Mouse (Mus musculus): ENCODE measurements around the gene Tmem43. TPM values are rescaled to one million over a fixed set of nuclear protein-coding genes. Genes with fewer than 3 reads are reported as not detected.

Tmem43 gene
- polyA plus RNA-seq, 1 experiment from 2014 or later = 41.6 TPM

GRCm38 (mm10) chr6:91503302-91503701 lies 29.8 kb downstream of the Tmem43 start:
- peaks cover 94% of the 10 kb centered on the region for H3K36me3 ChIP-seq
- H3K27me3 ChIP-seq (ENCODE audit: insufficient read depth, poor library complexity, severe bottlenecking) = no peaks in the 10 kb centered on the region
- no peaks in the 10 kb centered on the region for H3K4me1 ChIP-seq
- no peaks in the 10 kb centered on the region for H3K9me3 ChIP-seq
- 74% methylated on average over 1 of the region's 1 CpGs for WGBS
- H3K27ac ChIP-seq = no peak overlapping the region
- no peak overlapping the region for H3K4me3 ChIP-seq
- DNase-seq (ENCODE audit: low spot score) = no peak

- WGBS = 90% methylated on average over 5 of the region's 5 CpGs
- Histone ChIP-seq H3K9me3 (no peaks in the 10 kb centered on the region), H3K27me3 (ENCODE audit: insufficient read depth, poor library complexity, severe bottlenecking) (no peaks in the 10 kb centered on the region), H3K36me3 (peaks cover 75% of the 10 kb centered on the region), H3K4me1 (no peaks in the 10 kb centered on the region), H3K27ac (no peak overlapping the region), H3K4me3 (no peak overlapping the region)
- no peak for DNase-seq (ENCODE audit: low spot score)
Measured at GRCm38 (mm10) chr6:91506036-91506435, 32.5 kb downstream of the Tmem43 start.

GRCm38 (mm10) chr6:91508041-91508440 lies 34.5 kb downstream of the Tmem43 start:
- 89% methylated on average over 3 of the region's 3 CpGs for WGBS
- Histone ChIP-seq H3K27me3 (ENCODE audit: insufficient read depth, poor library complexity, severe bottlenecking) (no peaks in the 10 kb centered on the region), H3K27ac (no peak overlapping the region), H3K4me1 (no peaks in the 10 kb centered on the region), H3K9me3 (no peaks in the 10 kb centered on the region), H3K36me3 (peaks cover 57% of the 10 kb centered on the region), H3K4me3 (no peak overlapping the region)
- DNase-seq (ENCODE audit: low spot score) = no peak

GRCm38 (mm10) chr6:91509326-91509725 lies 35.8 kb downstream of the Tmem43 start:
- H3K4me1 ChIP-seq = no peaks in the 10 kb centered on the region
- WGBS = 39% methylated on average over 7 of the region's 7 CpGs
- H3K27ac ChIP-seq = no peak overlapping the region
- H3K4me3 ChIP-seq = no peak overlapping the region
- H3K9me3 ChIP-seq = no peaks in the 10 kb centered on the region
- peaks cover 44% of the 10 kb centered on the region for H3K36me3 ChIP-seq
- DNase-seq (ENCODE audit: low spot score) = peak; percentile 86
- no peaks in the 10 kb centered on the region for H3K27me3 ChIP-seq (ENCODE audit: insufficient read depth, poor library complexity, severe bottlenecking)

GRCm38 (mm10) chr6:91510211-91510610 lies 36.7 kb downstream of the Tmem43 start:
- H3K27me3 ChIP-seq (ENCODE audit: insufficient read depth, poor library complexity, severe bottlenecking) = no peaks in the 10 kb centered on the region
- no peak overlapping the region for H3K27ac ChIP-seq
- no peak for DNase-seq (ENCODE audit: low spot score)
- H3K4me1 ChIP-seq = no peaks in the 10 kb centered on the region
- H3K36me3 ChIP-seq = peaks cover 35% of the 10 kb centered on the region
- 70% methylated on average over 10 of the region's 10 CpGs for WGBS
- H3K4me3 ChIP-seq = no peak overlapping the region
- H3K9me3 ChIP-seq = no peaks in the 10 kb centered on the region

GRCm38 (mm10) chr6:91514135-91514534 lies 40.6 kb downstream of the Tmem43 start:
- Histone ChIP-seq H3K4me3 (no peak overlapping the region), H3K36me3 (peaks cover 24% of the 10 kb centered on the region)
- no peak for DNase-seq (ENCODE audit: low spot score)

GRCm38 (mm10) chr6:91514737-91515362 lies 41.3 kb downstream of the Tmem43 start:
- no peak for DNase-seq (ENCODE audit: low spot score)
- Histone ChIP-seq H3K4me3 (peak overlapping the region; percentile 87), H3K9me3 (no peaks in the 10 kb centered on the region), H3K27ac (peak overlapping the region; percentile 93), H3K36me3 (peaks cover 30% of the 10 kb centered on the region), H3K27me3 (ENCODE audit: insufficient read depth, poor library complexity, severe bottlenecking) (no peaks in the 10 kb centered on the region), H3K4me1 (peaks cover 17% of the 10 kb centered on the region)
- WGBS = 26% methylated on average over 10 of the region's 10 CpGs

More at GRCm38 (mm10) chr6:91514135-91514534, 40.6 kb downstream of the Tmem43 start:
- no peaks in the 10 kb centered on the region for H3K27me3 ChIP-seq (ENCODE audit: insufficient read depth, poor library complexity, severe bottlenecking)
- H3K4me1 ChIP-seq = peaks cover 17% of the 10 kb centered on the region
- H3K9me3 ChIP-seq = no peaks in the 10 kb centered on the region
- no peak overlapping the region for H3K27ac ChIP-seq

- no peaks in the 10 kb centered on the region for H3K27me3 ChIP-seq (ENCODE audit: insufficient read depth, poor library complexity, severe bottlenecking)
- under 1% methylated on average over 80 of the region's 80 CpGs for WGBS
- peak; percentile 98 for DNase-seq (ENCODE audit: low spot score)
- H3K9me3 ChIP-seq = no peaks in the 10 kb centered on the region
- peak within 1 kb of the TSS; percentile 87 for H3K4me3 ChIP-seq
- peaks cover 31% of the 10 kb centered on the region for H3K36me3 ChIP-seq
- peaks cover 17% of the 10 kb centered on the region for H3K4me1 ChIP-seq
- H3K27ac ChIP-seq = peak within 1 kb of the TSS; percentile 93
Measured at GRCm38 (mm10) chr6:91515545-91516449, 42.3 kb downstream of the Tmem43 start, which contains the start of the genes Xpc and Lsm3. Gene Xpc (minus strand): TSS chr6:91515888. Gene Lsm3 (plus strand): TSS chr6:91515928.

GRCm38 (mm10) chr6:91518454-91519020 lies 45.0 kb downstream of the Tmem43 start:
- Histone ChIP-seq H3K4me3 (no peak overlapping the region), H3K9me3 (no peaks in the 10 kb centered on the region), H3K36me3 (peaks cover 58% of the 10 kb centered on the region), H3K4me1 (peaks cover 17% of the 10 kb centered on the region), H3K27me3 (ENCODE audit: insufficient read depth, poor library complexity, severe bottlenecking) (no peaks in the 10 kb centered on the region), H3K27ac (no peak overlapping the region)
- 83% methylated on average over 7 of the region's 7 CpGs for WGBS
- no peak for DNase-seq (ENCODE audit: low spot score)

- peaks cover 76% of the 10 kb centered on the region for H3K36me3 ChIP-seq
Measured at GRCm38 (mm10) chr6:91522816-91523215, 49.3 kb downstream of the Tmem43 start.

GRCm38 (mm10) chr6:91525544-91525943 lies 52.0 kb downstream of the Tmem43 start:
- 0 out of 2 replicates have a peak, but pooled peaks cover 5% of the 10 kb centered on the region for H3K4me1 ChIP-seq
- H3K9me3 ChIP-seq = no peaks in the 10 kb centered on the region
- 87% methylated on average over 4 of the region's 4 CpGs for WGBS
- peaks cover 16% of the 10 kb centered on the region for H3K27me3 ChIP-seq (ENCODE audit: insufficient read depth, poor library complexity, severe bottlenecking)
- no peak overlapping the region for H3K27ac ChIP-seq
- no peak for DNase-seq (ENCODE audit: low spot score)
- H3K36me3 ChIP-seq = peaks cover 61% of the 10 kb centered on the region
- H3K4me3 ChIP-seq = no peak overlapping the region

More at GRCm38 (mm10) chr6:91522816-91523215, 49.3 kb downstream of the Tmem43 start:
- Histone ChIP-seq H3K4me1 (peaks cover 4% of the 10 kb centered on the region; the same call in 1 of the 2 replicates), H3K9me3 (no peaks in the 10 kb centered on the region), H3K4me3 (no peak overlapping the region), H3K27ac (no peak overlapping the region), H3K27me3 (ENCODE audit: insufficient read depth, poor library complexity, severe bottlenecking) (peaks cover 6% of the 10 kb centered on the region; the same call in 1 of the 2 replicates)
- WGBS = 87% methylated on average over 5 of the region's 5 CpGs
- DNase-seq (ENCODE audit: low spot score) = no peak

GRCm38 (mm10) chr6:91527227-91527860 lies 53.8 kb downstream of the Tmem43 start:
- Histone ChIP-seq H3K27ac (peak overlapping the region; percentile 56; the same call in 1 of the 2 replicates), H3K9me3 (no peaks in the 10 kb centered on the region), H3K4me3 (no peak overlapping the region), H3K27me3 (ENCODE audit: insufficient read depth, poor library complexity, severe bottlenecking) (peaks cover 28% of the 10 kb centered on the region), H3K36me3 (peaks cover 43% of the 10 kb centered on the region), H3K4me1 (0 out of 2 replicates have a peak, but pooled peaks cover 7% of the 10 kb centered on the region)
- WGBS = 59% methylated on average over 5 of the region's 5 CpGs
- no peak for DNase-seq (ENCODE audit: low spot score)

Data from heart, embryonic 10.5 days (tissue).